Mouse (Mus musculus) telencephalon, adult 2 months (tissue): ENCODE results near the gene Kcnn1.
"Not testable (repeated sequence)": the region's sequence is repeated elsewhere in the genome, so short reads cannot be mapped to it uniquely, and the experiment has no call there.

ENCODE experiments used
- DNase-seq: peaks from one replicate; pipeline ENCODE4 v3.0.0-alpha.2; 2011; ENCODE audit warnings: low read depth, low spot score

Kcnn1 gene

DNA sequence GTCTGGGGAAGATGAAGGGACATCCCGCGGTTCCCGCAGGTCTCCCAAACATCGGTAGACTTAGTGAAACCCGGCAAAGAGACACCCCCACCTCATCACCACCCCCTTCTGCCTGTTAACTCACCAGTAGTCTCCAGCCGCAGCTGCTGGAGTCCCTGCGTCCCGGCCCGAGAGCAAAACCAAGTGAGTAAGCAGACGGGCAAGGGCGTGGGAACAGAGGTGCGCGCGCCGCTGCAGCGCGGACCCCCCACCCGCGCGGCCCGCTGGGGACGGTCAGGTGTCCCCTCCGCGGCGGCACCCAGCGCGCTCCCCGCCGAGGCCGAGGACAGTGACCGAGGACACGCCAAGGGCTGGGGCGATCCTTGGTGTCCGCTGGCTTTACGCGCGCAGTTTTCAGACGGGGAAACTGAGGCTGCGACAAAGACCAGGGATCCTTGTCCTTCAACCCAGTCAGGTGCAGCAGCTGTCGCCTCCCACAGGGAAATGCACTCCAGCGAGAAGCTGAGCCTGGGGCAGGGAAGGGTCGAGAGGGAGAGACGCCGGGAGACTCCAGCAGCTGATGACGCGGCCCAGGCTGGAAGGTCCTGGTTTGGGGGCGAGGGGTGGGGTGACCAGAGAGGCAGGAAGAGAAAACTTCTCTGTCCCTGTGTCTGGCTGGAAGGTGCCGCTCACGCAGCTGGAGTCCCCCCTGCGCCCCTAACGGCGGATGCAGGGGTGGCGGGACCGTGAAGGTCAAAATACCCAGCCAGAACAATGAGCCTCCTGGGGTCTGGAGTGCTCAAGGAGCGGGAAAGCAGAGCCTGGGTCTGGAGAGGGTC is at the start of gene Kcnn1:
Gene Kcnn1 (minus strand): TSS at position 435 of the 818 bp plus-strand sequence.
- DNase-seq = no peak

DNA sequence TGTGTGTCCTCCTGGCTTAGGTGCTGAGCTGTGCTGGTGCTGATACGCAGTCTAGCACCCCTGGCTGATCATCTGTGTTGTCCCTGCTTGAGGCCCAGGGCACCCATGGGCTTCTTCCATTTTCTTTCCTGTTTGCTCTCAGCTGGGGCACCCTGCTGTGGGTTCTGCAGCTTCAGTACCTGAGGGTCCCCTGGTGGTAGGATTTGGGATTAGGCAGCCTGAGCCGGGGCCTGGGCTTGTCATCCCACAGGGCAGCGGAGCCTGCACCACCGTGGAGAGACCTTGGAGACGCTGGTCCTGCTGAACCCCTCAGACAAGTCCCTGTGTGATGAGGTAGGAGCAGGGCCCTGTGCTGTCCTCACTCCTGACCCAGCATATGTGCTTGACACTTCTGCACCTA is 48.5 kb upstream of the Kcnn1 start:
- no peak for DNase-seq

DNA sequence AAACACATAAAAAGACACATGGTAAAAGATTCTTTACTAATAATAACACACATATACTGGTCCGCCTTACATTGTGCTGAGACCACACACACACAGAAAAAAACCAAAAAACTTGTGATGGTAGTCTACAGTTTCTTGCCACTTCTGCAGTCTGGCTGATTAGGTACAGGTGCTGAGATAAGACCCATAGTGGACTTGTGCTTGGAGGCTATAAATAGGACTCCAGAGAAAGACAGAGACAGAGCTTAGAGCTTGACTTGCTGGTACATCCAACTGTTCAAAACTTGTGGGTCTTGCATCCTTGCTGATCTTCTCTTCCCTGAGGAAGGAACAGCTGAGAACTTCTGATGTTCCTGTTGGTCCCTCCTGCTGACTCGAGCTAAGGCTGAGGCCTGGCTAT is 44.5 kb upstream of the Kcnn1 start:
- no peak for DNase-seq

DNA sequence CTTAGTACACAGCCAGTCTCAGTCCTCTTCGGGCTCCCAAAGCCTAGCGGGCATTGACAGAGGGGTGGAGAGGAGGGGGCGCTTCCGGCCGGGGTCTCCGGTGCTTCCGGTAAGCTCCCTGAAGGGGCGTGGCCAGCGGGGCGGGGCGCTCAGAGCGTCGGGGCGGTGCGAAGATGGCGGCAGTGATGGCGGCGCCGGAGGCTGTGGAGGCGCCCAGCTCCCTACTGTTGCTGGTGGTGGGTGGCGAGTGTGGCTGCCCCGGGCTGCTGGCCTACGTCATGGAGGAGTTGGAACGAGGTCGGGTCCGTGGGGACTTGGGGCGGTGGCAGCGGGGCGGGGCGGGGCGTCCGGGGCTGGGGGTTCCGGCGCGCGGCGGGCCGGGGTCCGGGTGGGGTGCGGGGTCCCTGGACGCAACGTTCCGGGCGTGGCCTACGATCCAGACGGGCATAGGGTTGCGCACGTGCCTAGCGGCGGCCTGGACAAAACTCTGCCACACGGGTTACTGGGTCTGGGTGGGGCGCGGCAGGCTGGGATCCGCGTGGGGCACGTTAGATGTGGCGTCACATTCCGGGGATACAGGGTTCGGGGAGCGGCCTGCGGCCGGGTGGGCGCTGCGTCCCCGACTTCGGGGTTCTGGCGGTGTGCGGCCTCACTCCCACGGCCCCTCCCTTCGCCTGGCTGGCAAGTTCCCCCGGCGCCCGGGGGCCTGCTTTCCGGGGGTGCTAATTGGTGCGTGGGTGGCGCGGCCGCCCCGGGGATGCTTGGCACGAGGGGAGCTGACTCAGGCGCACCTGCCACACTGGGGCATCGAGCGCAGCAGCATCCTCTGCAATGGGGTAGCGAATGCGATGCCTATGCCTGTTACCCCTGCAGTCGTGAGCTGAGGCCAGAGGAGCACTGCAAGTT is 43.0 kb upstream of the Kcnn1 start, which contains the start of gene Map1s:
Gene Map1s (plus strand): TSS at position 102 of the 906 bp plus-strand sequence.
- peak; percentile 54 for DNase-seq

DNA sequence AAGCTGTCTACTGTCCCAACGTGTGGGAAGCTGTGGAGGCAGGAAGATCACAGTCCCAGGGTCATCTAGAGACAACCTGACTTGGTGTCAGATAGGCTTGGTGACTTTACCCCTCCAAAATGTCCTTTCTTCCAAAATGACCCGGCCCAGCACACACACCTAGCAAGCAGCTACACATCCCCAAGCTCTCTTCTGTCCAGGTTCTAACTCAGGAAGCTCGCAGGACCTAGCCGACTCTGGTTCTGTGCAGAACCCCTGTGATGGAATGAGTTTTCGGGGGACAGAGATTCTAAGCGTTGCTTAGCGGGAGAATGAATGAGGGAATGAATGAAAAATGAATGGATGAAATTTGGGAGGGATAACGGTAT is 42.4 kb upstream of the Kcnn1 start:
- DNase-seq = no peak

DNA sequence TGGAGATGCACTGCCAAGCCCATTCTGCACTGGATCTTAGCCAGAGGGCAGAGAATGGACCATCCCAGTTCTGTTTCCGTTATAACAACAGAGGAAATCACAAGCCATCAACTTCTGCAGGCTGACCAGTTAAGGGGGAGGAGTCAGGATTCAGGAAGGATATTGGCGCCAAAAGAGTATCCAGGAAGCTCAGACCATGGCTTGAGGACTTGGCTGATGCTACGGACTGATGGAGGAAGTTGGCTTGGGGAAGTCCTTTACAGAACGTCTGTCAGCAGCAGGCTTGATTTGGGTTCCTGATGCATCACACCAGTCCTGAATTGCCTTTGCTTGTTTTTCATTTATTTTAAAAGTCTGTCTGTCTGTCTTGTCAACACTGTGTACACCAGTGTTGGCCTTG is 41.5 kb upstream of the Kcnn1 start:
- DNase-seq = no peak

DNA sequence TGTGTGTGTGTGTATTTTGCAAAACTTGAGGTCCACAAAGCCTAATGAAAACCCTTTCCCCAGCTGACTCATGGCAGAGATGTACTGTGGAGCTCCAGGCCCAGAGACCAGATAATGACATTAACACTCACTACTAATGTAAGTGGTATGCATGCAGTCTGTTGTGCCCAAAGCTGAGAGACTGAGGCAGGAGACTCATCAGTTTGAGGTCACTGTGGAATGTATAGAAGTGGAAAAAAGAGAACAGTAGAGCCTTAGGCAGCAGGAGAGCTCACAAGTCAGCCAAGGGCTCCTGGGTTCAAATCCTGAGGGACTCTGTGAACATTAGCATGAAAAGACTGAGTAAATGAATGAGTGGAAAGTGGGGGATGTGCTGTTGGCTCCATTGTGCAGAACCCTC is 40.5 kb upstream of the Kcnn1 start:
- no peak for DNase-seq

DNA sequence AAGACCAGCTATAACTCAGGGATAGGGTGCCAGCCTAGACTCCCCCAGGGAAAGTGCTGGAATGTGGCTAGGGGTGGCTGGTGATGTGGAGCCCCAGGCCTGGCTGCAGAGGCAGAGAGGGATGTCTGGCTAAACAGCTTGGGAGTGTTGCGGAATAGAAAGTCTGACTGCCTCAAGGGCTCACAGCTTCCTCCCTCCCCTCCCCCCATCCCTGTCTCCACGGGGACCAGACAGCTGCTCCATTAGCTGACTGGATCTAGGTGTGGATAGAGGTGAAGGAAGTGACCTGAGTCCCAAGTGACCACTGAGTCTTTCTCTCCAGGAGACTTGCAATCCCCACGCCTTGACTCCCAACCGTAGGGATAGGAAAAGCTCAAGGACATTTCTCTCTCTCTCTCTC is 40.1 kb upstream of the Kcnn1 start:
- DNase-seq = no peak

DNA sequence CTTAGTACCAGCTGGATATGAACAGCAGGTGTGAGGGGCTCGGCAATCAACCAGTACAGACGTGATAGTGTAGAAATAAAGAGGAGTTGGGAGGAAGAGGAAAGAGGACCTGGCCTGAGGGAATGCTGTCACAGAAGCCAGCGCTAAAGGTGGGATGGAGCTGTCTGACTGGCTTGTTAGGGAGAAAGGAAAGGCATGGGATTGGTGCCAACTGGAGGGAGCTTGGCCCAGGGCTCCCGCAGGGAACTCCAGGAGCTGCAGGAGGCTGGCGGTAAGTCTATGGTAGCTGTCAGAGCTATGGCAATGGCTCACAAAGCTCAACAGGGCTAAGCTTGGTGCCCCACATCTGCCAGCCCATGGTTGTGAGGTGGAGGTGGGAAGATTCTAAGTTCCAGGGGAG is 39.2 kb upstream of the Kcnn1 start:
- no peak for DNase-seq

DNA sequence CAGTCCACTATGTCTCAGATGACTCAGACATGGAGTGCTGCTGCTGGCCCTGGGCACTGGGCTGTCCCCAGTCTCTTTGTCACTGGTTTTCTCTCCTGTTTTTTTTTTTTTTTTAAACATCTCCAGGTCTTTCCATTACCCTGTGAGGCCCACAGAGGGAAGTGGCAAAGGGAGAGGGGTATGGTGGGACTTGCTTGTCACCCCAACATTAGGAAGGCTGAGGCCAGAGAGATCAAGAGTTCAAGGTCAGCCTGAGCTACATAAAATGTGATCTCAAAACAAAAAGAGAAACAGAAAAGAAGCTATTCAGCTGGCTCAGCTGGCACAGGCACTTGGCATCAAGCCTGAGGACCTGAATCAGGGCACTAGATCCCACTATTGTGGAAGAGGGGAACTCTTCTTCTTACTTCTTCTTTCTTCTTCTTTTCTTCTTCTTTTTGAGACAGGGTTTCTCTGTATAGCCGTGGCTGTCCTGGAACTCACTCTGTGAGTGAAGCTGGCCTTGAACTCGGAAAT is 37.9 kb upstream of the Kcnn1 start:
- DNase-seq = no peak

DNA sequence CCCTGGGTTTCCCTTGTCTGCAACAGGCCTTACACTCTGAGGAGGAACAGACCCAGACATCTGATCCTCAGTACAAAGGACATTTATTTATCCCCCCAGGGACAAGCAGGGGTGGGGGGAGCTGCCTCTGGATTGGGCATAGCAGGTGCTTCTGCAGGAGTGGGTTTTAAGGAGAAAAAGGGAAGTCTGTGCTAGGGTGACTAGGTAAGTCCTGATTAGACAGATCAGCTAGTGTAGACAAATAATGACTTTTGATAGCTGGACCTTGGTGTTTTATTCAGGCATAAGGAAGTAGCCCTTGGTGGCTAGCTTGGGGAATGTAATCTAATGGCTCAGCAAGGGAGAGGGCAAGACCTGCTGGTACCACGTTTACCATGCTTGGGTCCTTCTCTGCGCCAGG is 36.2 kb upstream of the Kcnn1 start:
- DNase-seq = no peak

DNA sequence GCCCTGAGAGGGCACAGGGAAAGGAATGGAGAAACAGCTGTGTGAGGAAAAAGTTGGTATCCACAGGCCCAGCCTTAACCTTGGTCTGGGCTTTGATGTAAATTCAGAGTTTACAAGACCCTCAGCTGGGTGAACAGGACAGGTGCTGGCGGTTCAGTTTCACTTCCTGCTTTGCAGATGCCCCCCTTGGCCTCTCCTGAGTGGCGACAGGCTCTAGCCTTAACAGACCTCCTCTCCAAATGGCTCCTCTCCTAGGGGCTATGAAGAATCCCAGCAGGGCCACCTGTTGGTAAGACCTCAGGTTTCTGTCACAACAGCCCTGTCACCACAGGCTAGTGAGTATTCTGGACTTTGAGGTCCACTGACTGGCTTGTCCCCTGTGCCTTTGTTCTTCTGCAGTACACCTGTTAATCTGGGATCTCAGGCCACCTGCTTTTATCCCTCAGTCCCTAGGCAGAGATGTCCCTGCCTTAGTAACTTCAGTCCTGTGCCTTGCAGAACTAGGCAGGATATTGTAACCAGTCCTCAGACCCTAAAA is 35.7 kb upstream of the Kcnn1 start:
- no peak for DNase-seq

DNA sequence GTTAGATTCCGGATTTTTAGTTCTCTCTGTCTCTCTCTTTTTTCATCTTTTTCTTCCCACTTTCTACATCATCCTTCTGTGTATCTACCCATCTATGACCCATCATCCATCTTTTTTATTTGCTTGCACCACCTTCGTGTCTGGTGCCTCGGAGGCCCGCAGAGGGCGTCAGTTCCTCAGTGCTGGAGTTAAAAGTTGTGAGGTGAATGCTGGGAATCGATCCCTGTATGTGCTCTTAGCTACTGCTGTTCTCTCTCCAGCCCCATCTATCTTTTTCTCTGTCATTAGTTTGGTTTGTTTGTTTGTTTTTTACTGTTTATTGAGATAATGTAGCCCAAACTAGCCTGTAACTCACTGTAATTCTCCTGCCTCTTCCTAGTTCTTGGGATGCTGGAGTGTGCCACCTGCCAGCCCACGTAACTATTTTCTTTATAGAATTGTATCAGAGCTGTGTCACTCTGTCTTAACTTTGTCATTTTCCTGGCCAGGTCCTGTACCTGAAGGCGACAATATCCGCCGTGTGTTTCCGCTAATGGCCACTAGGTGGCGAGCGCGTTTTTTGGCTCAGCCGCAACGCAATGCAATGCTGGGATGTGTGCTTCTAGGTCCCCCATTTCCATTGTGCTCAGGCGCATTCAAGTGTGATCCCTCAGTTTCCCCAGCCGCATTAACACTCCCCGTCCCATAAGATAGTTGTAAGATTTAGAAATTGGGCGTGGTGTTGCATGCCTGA is 34.8 kb upstream of the Kcnn1 start:
- peak; percentile 39 for DNase-seq

DNA sequence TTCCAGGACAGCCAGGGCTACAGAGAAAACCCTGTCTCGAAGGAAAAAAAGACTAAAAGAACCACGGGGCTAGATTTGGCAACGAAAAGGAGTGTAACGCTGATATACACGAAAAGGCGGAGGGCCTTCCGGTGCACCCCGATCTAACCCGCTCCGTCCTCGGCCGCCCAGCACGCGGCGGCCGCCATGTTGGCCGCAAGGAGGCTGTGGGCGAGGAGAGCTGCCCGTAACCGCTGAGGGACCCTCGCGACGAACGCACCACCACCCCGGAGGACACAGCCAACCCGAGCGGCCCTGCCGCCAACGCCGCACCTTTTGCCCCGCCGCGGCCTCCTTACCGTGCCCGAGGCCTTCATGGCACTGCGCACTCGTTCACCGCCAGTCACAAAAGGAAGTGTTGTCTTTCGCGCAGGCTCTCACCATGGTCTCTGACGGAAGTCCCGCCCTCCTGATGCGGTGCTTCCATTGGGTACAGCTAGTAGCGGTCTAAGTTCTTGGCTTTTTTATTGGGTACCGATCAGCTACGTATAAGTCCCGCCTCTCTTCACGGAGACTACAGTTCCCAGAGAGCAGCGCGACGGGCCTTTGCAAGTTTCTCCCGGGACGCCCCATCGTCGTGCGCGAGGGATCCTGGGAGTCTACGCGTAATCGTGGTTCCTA is 34.1 kb upstream of the Kcnn1 start, which contains the start of gene Rpl18a:
Gene Rpl18a (minus strand): TSS at position 392 of the 660 bp plus-strand sequence.
- DNase-seq = peak; percentile 100

DNA sequence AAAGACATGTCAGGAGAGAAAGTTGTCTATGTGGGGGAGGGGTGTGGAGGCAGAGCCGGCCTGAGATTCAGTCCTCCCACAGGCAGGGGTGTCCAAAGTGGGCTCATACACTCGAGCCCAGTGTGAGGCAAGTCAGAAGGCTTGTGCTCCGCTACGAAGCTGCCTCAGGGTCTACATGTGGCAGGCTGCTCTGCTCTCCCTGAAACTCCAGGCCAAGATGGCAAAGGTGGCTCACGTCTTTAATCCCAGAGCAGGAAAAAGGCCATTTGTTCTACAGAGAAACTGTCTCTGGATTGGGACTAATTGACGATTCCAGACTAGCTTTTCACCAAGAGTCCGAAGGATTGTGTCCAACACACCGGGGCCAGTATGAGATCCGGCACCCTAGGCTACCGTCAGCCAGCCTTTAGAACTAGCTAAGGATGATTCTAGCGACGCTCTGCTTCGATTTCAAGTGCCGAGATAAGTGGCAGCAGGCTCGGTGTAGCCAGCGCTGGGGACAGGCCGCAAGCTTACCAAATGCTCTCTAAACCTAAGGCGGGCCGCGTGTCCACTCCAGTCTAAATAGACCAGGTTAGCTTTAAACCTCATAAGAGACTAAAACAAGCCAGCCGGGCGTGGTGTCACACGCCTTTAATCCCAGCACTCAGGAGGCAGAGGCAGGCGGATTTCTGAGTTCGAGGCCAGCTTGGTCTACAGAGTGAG is 33.4 kb upstream of the Kcnn1 start:
- no peak for DNase-seq

DNA sequence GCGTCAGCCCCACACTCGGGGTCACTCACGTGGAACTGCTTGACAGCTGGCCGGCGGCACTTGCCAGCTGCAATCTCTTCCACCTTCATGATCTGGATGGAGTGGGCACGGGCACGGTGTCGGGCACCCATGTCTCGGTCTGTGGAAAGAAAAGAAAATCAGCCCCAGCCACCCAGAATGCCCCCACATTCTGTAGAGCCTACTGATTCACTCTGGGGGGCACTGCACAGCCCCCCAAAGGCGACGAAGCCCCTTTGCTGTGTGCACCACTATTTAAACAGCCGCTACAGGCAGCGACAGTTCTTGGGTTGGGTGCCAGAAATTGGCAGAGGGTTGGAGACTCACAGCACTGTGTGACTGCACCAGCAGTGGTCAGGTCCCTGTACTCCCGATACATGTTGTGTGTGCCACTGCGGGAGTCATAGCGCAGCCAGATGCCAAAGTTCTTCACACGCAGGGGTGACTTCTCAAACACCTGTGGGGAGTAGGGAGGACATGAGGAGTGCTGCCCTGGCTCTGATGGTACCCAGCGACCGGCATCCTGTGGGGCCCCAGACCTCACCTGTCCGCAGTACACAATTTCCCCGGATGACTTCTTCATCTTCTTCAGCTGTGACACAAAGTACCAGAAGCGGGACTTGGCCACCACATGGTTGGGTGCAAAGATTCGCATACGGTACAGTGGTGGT is 32.7 kb upstream of the Kcnn1 start:
- DNase-seq = not testable (repeated sequence)

DNA sequence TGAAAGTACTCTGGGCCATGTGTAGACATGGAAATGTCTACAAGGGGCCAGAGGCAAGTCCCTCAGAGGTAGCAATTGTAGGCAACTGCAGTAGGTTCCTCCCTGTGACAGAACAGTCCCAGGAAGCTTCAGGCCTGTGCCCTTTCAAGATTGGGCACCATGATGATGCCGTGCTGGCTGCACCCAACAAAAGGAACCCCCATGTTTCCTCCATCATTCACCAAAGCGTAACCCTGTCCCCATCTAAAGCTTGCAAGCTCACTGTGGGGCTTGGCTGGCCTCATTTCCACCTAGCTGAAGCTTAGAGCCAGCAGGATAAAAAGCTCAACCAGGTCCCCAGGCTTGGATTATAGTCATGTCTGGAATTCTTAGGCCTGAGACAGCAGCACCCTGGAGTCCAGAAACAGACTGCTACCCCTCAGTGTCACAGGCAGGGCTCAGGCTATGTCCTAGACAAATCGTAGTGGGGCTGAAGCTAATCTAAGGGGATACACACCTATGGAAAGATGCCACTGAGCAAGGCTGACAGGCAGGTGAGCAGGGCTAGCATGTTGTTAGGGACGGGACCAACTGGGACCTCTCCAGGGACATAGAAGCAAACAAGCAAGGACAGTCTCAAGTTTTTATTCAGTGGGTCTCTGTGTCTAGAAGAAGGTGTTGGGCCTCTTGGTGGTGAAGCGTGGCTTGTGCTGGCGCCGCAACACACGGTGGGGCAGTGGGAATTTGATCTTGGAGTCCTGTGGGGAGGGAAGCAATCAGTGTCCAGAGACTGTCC is 31.9 kb upstream of the Kcnn1 start:
- no peak for DNase-seq

DNA sequence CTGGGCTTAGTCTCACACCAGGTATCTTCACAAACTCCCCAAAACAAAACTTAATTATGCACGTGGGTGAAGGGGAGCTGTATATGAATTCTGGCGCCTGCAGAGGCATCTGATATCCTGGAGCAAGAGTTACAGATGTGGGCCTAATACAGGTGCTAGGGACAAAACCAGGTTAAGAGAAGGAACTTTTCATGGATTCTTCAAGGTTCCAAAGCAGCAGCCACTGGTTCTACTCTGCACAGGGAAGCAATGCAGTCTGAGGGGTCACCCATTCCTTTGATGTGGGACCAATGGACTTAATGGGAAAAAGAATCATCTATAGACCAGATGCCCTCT is 31.3 kb upstream of the Kcnn1 start:
- no peak for DNase-seq
